Mouse (Mus musculus) fat pad, adult 2 months (tissue): ENCODE data around the gene Crybg3.

ENCODE experiments used
- DNase-seq: peaks from one replicate; pipeline ENCODE4 v3.0.0-alpha.2; 2011; ENCODE audit warnings: low read depth, low spot score; ENCODE audit errors: extremely low read depth

Crybg3 gene

GRCm38 (mm10) chr16:59583515-59583914 is 17.3 kb downstream of the Crybg3 start:
- no peak for DNase-seq

GRCm38 (mm10) chr16:59579237-59579636 is 21.5 kb downstream of the Crybg3 start:
- no peak for DNase-seq

- DNase-seq = no peak
Observed at GRCm38 (mm10) chr16:59573961-59574360, 26.8 kb downstream of the Crybg3 start.

- DNase-seq = no peak
Observed at GRCm38 (mm10) chr16:59572685-59573084, 28.1 kb downstream of the Crybg3 start.

- DNase-seq = no peak
Observed at GRCm38 (mm10) chr16:59570807-59571206, 30.0 kb downstream of the Crybg3 start.

- no peak for DNase-seq
Observed at GRCm38 (mm10) chr16:59569837-59570236, 30.9 kb downstream of the Crybg3 start.

- DNase-seq = no peak
Observed at GRCm38 (mm10) chr16:59567721-59568381, 32.9 kb downstream of the Crybg3 start.

GRCm38 (mm10) chr16:59566437-59566836 is 34.3 kb downstream of the Crybg3 start:
- no peak for DNase-seq

GRCm38 (mm10) chr16:59565631-59566030 is 35.1 kb downstream of the Crybg3 start:
- no peak for DNase-seq

- no peak for DNase-seq
Observed at GRCm38 (mm10) chr16:59564025-59564424, 36.8 kb downstream of the Crybg3 start.

- DNase-seq = no peak
Observed at GRCm38 (mm10) chr16:59559300-59560200, 41.2 kb downstream of the Crybg3 start.

- no peak for DNase-seq
Observed at GRCm38 (mm10) chr16:59558916-59559299, 41.9 kb downstream of the Crybg3 start.

GRCm38 (mm10) chr16:59553490-59554161 is 47.2 kb downstream of the Crybg3 start:
- DNase-seq = no peak

- DNase-seq = no peak
Observed at GRCm38 (mm10) chr16:59551507-59551906, 49.3 kb downstream of the Crybg3 start.

GRCm38 (mm10) chr16:59549631-59550030 is 51.1 kb downstream of the Crybg3 start:
- no peak for DNase-seq

- no peak for DNase-seq
Observed at GRCm38 (mm10) chr16:59548582-59548947, 52.2 kb downstream of the Crybg3 start.

GRCm38 (mm10) chr16:59547887-59548581 is 52.7 kb downstream of the Crybg3 start:
- DNase-seq = no peak

GRCm38 (mm10) chr16:59547466-59547865 is 53.3 kb downstream of the Crybg3 start:
- DNase-seq = no peak

- no peak for DNase-seq
Observed at GRCm38 (mm10) chr16:59545360-59545759, 55.4 kb downstream of the Crybg3 start.

- DNase-seq = no peak
Observed at GRCm38 (mm10) chr16:59541382-59541781, 59.4 kb downstream of the Crybg3 start.

- no peak for DNase-seq
Observed at GRCm38 (mm10) chr16:59540944-59541343, 59.8 kb downstream of the Crybg3 start.
